Mouse (Mus musculus) liver, embryonic 14.5 days (tissue): ENCODE measurements at regions not wholly inside any gene's neighbourhood (a gene's known extent, or its start where the extent isn't known, plus 50 kb on each side); places are given as distances from the start of the nearest gene placed in this dataset.

Experiments
- ATAC-seq: fragments of 200-750 bp; cut with Nextera tagmentation; 2 replicates; pipeline ENCODE4 v1.8.0; 2017; ENCODE audit warnings: moderate number of reproducible peaks, mild to moderate bottlenecking, moderate library complexity; ENCODE audit not compliant: insufficient read depth
- DNase-seq, 3 experiments: peaks; one replicate each; pipeline ENCODE4 v3.0.0-alpha.2; 2012 to 2013; ENCODE audit warnings: low read depth in 3 of 3, low spot score in 3 of 3
- H3K27ac ChIP-seq: fragments of 300-500 bp; sonication (generic); 2 replicates; pipeline ENCODE4 v1.5.1; 2014; ENCODE audit warnings: moderate library complexity, mild to moderate bottlenecking, control low read depth, inconsistent platforms
- H3K27me3 ChIP-seq: fragments of 300-500 bp; sonication (generic); 2 replicates; pipeline ENCODE4 v1.6.1; 2014; ENCODE audit warnings: mild to moderate bottlenecking, low read length, moderate library complexity; ENCODE audit not compliant: control insufficient read depth, insufficient read depth
- H3K36me3 ChIP-seq: fragments of 300-500 bp; sonication (generic); replicated peaks from 2 replicates; pipeline ENCODE4 v1.6.1; 2014; ENCODE audit warnings: low read depth; ENCODE audit not compliant: control insufficient read depth, insufficient read depth
- H3K4me1 ChIP-seq, 2 experiments: fragments of 200-500 bp in 1 of 2; fragments of 300-500 bp in 1 of 2; sonication (generic) in 1 of 2; replicated peaks; 2 replicates each; pipeline ENCODE4 v1.6.1; 2012 to 2014; ENCODE audit warnings: antibody characterized with exemption in 1 of 2, inconsistent platforms in 1 of 2, low read length in 1 of 2; ENCODE audit not compliant: control insufficient read depth in 2 of 2, insufficient read depth in 2 of 2
- H3K4me2 ChIP-seq: fragments of 300-500 bp; sonication (generic); 2 replicates; pipeline ENCODE4 v1.6.1; 2014; ENCODE audit warnings: low read depth, mild to moderate bottlenecking, control low read depth, moderate library complexity
- H3K4me3 ChIP-seq, 2 experiments: fragments of 200-500 bp in 1 of 2; fragments of 300-500 bp in 1 of 2; sonication (generic) in 1 of 2; 2 replicates each; pipeline ENCODE4 v1.5.1; 2012 to 2014; ENCODE audit warnings: low read depth in 2 of 2, low read length in 2 of 2, mild to moderate bottlenecking in 2 of 2, control low read depth in 1 of 2, inconsistent platforms in 1 of 2, moderate library complexity in 1 of 2; ENCODE audit not compliant: insufficient read depth in 1 of 2
- H3K9ac ChIP-seq: fragments of 300-500 bp; sonication (generic); replicated peaks from 2 replicates; pipeline ENCODE4 v1.6.1; 2014; ENCODE audit warnings: mild to moderate bottlenecking, control low read depth, moderate library complexity
- H3K9me3 ChIP-seq: fragments of 300-500 bp; sonication (generic); 2 replicates; pipeline ENCODE4 v1.6.1; 2016; ENCODE audit warnings: low read length, mixed read lengths; ENCODE audit not compliant: control insufficient read depth
- CTCF ChIP-seq: IDR thresholded peaks from 2 replicates; pipeline ENCODE4 v1.5.1; 2016; ENCODE audit warnings: antibody characterized with exemption, low read depth, control low read depth
- EP300 ChIP-seq: IDR thresholded peaks from 2 replicates; pipeline ENCODE4 v1.6.1; 2016; ENCODE audit warnings: antibody characterized with exemption, low read depth
- WGBS: fragments of 180-500 bp; shearing (Covaris S2); extraction: QIAGEN DNeasy Blood & Tissue Kit; methylation state at CpG from one replicate; pipeline ENCODE4 v1.1.7; 2014; ENCODE audit not compliant: insufficient replicate concordance; 5-methylcytosine and 5-hydroxymethylcytosine counted together

DNA sequence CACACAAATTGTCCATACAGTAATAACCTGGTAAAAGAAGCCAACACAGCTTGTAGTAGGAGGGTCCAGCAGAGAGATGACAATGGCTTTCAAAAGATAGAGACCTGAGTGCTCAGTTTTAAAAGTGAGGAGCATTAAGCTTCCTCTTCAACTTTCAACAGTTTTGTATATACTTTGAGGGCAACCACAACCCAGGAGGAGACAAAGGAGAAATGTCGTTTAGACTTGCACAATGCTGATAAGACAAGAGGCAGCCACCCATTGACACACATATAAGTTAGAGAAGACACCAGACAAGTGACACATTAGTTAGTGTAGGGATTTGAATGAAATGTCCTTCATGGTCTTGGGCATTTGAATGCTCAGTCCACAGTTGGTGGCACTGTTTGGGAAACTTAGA is 147.2 kb upstream of the Tbl1x start:
- H3K27me3 ChIP-seq: no peaks in the 10 kb centered on the region
- no peak overlapping the region for H3K4me3 ChIP-seq
- no peaks in the 10 kb centered on the region for H3K9me3 ChIP-seq
- H3K4me1 ChIP-seq: no peaks in the 10 kb centered on the region
- H3K36me3 ChIP-seq: no peaks in the 10 kb centered on the region
- no peak overlapping the region for H3K4me2 ChIP-seq
- DNase-seq: no peak
- TF ChIP-seq EP300 (no peak), CTCF (no peak)
- 4% methylated on average over 1 of the region's 1 CpGs for WGBS
- ATAC-seq: no peak
- H3K27ac ChIP-seq: no peak overlapping the region
- no peak overlapping the region for H3K9ac ChIP-seq

DNA sequence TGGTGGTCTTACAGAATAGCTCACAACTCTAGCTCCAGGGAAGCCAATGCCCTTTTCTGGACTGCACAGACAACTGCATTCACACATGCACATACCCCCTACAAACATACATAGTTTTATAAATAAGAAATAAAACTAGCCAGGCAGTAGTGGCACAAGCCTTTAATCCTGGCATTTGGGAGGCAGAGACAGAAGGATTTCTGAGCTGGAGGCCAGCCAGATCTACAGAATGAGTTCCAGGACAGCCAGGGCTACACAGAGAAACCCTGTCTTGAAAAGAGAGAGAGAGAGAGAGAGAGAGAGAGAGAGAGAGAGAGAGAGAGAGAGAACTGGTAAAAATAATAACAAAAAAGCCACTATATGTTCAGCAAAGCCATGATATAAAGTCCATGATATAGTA is 143.5 kb upstream of the Tbl1x start:
- H3K27ac ChIP-seq: no peak overlapping the region
- H3K4me1 ChIP-seq: no peaks in the 10 kb centered on the region
- H3K4me2 ChIP-seq: no peak overlapping the region
- no peak overlapping the region for H3K9ac ChIP-seq
- TF ChIP-seq CTCF (no peak), EP300 (no peak)
- no peaks in the 10 kb centered on the region for H3K36me3 ChIP-seq
- H3K27me3 ChIP-seq: no peaks in the 10 kb centered on the region
- no peaks in the 10 kb centered on the region for H3K9me3 ChIP-seq
- no peak for ATAC-seq
- no peak overlapping the region for H3K4me3 ChIP-seq
- DNase-seq: no peak

DNA sequence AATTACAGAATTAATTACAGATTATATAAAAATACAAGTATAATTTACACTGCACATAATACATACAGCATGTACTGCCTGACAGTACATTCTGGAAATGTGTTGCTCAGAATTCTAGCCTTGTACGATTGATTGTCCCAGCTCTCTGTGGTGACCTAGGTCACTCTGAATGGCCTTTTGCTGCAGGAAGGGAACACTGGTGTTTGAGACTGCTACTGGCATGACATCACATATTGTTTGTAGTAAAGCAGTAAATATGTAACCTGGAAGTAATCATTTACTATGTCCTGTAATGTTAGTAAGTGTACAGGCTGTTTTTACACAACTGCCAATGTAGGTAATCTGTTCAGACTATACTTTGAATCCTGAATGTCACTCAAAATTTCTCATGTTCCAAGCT is 123.5 kb upstream of the Tbl1x start:
- no peak for DNase-seq
- H3K27me3 ChIP-seq: no peaks in the 10 kb centered on the region
- TF ChIP-seq EP300 (no peak), CTCF (no peak)
- WGBS: 50% methylated on average over 1 of the region's 1 CpGs
- H3K27ac ChIP-seq: no peak overlapping the region
- no peak overlapping the region for H3K4me2 ChIP-seq
- ATAC-seq: no peak
- H3K36me3 ChIP-seq: no peaks in the 10 kb centered on the region
- H3K4me3 ChIP-seq: no peak overlapping the region
- no peaks in the 10 kb centered on the region for H3K9me3 ChIP-seq
- H3K9ac ChIP-seq: no peak overlapping the region
- no peaks in the 10 kb centered on the region for H3K4me1 ChIP-seq

DNA sequence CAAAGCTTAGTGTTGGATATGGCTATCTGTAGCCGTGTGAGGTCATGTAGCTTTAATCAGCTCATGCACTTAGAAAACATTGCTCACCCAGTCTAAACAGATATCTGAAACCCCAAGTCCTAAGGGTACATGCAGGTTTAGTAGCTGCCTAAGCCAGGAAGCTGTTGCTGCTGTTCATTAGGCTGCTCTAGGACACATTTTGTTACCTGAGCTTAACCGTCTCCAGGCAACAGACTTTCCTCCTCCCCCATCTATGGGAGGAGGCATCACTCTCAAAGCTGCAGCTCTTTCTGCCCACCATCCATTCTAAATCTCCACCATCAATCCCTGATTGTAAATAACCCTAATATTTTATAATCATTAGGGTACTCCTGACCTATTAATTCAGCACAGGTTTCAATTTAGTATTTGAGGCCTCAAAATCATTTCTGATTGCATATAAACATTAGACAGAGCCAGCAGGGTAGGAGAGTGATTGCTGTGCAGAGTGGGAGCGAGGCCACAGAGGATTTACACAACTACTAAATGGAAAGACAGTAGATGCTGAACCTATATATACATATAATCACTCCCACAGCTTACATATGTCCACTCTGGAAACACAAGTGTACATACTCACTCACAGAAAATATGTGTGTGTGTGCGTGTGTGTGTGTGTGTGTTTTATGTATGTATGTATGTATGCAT is 118.9 kb upstream of the Tbl1x start:
- H3K9ac ChIP-seq: no peak overlapping the region
- DNase-seq (no peak), ATAC-seq (no peak)
- no peak overlapping the region for H3K4me3 ChIP-seq
- H3K4me1 ChIP-seq: no peaks in the 10 kb centered on the region
- no peak overlapping the region for H3K27ac ChIP-seq
- H3K9me3 ChIP-seq: no peaks in the 10 kb centered on the region
- no peaks in the 10 kb centered on the region for H3K36me3 ChIP-seq
- 57% methylated on average over 4 of the region's 4 CpGs for WGBS
- H3K27me3 ChIP-seq: no peaks in the 10 kb centered on the region
- H3K4me2 ChIP-seq: no peak overlapping the region
- TF ChIP-seq EP300 (no peak), CTCF (no peak)

DNA sequence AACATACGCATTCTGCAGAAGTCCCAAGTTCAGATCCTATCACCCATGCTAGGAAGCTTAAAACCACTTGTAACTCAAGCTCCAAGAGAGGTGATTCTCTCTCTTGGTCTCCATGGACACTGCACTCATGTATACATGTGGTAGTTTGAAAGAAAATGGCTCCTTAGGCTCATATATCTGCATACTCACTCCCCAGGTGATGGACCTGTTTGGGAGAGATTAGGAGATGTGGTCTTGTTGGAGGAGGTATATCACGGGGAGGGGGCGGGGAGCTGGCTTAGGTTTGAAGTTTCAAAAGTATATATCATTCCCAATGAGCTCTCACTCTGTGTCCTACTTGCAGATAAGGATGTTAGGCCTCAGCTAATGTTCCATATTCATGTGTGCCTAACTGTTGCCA is 103.9 kb upstream of the Tbl1x start:
- H3K4me1 ChIP-seq: no peaks in the 10 kb centered on the region; a peak in 1 of 4 replicates
- no peak overlapping the region for H3K27ac ChIP-seq
- H3K9me3 ChIP-seq: no peaks in the 10 kb centered on the region
- H3K4me2 ChIP-seq: no peak overlapping the region
- no peaks in the 10 kb centered on the region for H3K27me3 ChIP-seq
- 35% methylated on average over 3 of the region's 3 CpGs for WGBS
- H3K4me3 ChIP-seq: no peak overlapping the region
- H3K9ac ChIP-seq: no peak overlapping the region
- ATAC-seq (no peak), DNase-seq (no peak)
- TF ChIP-seq EP300 (no peak), CTCF (no peak)
- no peaks in the 10 kb centered on the region for H3K36me3 ChIP-seq
